Mouse (Mus musculus) forelimb bud, embryonic 11.5 days (tissue): ENCODE results near the gene Smoc1.
A peak's percentile ranks its signal among the peaks of the same experiment; 100 is the strongest.

Experiments
- DNase-seq: peaks from one replicate; pipeline ENCODE4 v3.0.0-alpha.2; 2012; ENCODE audit warnings: low read depth, low spot score

The Smoc1 gene

DNA sequence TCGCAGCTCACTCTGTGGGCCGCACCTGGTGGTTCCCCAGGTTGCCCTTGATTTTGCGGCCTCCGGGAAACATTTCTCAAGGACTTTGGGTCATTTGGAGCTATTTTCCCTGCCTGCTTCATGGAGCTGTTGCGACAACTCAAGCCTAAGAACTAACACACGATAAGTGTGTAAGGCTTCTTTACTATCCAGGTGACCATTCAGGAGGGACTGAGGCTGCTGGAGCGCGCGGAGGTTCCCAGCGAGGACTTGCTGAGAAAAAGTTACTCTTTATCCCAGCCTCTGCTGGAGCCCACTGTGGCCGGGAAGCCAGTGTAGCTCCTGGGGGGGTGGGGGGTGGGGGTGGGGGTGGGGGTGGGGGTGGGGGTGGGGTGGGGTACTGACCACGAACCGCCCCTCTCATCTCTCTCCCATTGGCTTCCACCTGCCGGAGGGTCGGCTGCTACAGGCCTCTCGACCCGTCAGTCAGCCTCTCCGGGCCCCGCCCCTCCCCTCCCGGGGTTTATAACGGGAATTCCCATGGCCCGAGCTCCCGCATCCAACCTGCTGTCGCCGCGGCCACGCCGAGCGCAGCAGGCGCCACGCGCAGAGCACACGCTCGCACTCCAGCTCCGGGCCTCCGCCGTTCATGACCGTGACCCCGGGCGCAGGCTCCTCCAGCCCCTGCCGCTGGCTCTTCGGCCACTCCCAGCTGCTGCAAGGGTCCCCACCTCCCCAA lies at the start of gene Smoc1:
Smoc1 (plus strand) TSS at position 532 of the 718 bp plus-strand sequence.
- peak; percentile 75 for DNase-seq

DNA sequence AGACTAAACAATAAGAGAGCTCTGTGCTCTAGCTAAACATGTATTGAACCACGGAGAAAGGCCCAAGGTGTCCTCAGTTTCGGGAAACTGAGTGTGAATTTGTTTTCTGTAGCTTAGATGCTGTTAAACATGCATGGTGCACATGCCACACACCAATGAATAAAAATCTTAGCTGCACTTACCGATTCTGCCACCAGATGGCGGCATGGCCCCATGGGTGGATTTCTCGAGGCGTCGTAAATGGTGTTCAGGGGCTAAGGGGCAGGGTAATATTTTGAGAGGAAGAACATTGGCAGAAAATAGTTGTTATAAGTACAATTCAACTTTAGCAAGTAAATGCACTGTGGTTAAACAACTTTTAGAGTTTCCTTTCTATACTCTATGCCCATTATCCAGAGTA lies 44.3 kb upstream of the Smoc1 start:
- DNase-seq = peak; percentile 78

DNA sequence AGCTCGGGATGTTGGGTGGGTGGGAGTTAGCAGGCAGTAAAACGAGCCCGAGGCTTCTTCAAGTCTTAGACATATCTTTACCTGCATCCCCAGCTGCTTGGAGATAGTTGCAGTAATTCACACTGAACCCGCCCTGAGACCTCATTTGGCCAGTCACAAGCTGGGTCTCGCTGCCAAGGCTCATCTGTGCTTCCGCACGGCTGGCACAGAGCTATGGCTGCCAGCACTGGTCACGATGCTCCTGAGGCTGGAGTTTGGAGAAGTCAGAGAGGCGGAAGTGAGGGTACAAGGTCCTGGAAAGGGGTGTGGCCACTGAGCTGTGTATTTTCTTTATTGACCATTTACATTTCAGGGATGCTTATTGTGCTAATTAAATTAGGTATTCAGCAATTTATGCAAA lies 42.9 kb upstream of the Smoc1 start:
- DNase-seq = no peak

DNA sequence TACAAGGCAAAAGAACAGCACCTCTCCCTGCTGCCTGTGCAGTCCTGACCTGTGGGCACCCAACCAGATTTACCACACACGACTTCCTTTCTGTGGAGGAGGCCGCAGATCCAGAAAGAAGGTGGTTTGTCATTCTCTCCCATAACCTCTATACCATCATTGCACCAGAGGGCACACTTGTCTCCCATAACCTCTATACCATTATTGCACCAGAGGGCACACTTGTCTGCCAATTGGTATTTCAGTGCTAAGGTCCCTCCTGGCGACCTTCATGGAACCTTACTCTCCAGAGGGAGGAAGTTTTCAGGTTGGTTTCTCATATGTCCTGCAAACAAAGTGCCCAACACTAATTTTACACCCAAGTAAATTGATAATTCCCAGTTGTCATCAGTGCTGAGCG lies 40.0 kb upstream of the Smoc1 start:
- no peak for DNase-seq

DNA sequence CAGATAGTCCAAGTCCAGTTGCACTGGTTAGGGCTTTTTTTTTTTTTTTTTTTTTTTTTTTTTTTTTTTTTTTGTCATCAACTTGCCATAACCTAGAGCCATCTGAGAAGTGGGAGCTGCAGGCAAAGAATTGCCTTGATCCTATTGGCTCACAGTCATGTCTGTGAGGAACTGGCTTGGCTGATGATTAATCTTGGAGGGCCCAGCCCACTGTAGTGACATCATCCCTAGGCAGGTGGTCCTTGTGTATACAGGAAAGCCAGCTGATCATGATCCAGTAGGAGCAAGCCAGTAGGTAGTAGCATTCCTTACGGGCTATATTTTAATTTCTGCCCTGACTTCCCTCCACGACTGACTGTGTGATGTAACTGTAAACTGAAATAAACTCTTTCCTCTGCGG lies 38.3 kb upstream of the Smoc1 start:
- no peak for DNase-seq

DNA sequence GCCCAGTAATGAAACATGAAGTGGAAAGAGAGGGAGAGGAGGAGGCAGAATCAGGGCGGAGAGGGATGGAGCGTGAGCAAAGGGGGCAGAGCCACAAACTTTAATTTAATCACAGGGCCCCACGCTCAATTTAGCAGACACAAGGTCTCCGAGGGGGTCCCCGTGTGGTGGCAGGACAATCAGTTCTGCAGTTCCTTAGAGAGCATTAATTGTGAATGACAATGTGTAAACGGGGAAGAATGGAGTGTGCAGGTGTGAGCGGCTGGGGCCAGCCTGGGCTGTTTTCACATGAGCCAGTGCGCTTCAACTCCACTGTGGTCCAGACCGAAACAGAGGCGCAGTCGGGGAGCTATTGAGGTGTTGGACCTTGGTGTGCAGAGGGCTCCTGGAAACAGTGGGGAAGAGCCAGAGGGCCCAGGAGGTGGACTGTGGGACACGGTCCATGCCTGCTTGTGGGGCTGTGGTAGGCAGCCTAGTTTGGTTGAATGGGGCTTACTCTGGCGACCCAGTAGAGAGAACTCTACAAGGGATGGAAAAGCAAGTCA lies 35.6 kb upstream of the Smoc1 start:
- no peak for DNase-seq

DNA sequence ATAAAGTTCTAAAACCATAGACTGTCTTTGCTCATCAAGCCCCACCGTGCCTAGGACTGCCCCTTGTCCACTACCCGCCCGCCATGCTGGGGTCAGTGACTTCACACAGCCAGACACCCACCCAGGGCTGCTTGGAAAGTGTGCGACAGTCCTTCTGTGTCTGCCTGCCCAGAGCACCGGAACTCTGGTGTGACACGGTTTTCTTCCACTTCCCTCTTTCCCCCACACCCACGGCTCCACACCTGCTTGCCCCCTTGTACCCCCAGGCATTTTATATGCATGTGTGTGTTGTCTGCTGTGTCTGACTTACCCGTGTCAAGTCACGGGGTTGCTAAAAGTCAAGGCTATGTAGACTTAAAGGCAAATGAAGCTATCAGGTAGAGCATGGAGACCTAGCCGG lies 34.8 kb upstream of the Smoc1 start:
- DNase-seq = no peak

DNA sequence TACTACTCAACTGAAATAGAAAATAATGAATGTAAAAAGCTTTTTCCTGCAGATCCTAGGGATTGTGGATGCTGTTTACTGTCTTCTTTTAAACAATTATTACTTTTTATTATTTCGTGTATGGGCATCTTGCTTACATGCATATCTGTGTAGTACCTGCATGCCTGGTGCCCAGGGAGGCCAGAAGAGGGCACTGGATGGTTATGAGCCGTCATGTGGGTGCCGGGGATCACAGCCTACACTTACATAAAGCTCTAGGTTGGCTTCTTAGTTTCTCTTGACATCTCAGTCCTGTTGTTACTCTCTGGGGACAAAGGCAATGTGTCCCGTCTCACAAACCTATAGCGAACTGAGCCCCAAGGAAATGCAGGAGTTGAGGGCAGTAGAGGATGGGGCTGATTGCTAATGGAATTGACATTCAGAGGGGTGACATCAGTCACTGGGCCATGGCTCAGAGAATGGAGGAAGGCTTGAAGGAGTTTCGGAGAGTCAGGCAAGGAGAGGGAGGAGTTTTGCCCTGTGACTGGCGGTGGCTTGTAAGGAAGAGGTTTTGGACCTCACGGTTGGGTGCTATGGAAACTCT lies 34.0 kb upstream of the Smoc1 start:
- DNase-seq = no peak

DNA sequence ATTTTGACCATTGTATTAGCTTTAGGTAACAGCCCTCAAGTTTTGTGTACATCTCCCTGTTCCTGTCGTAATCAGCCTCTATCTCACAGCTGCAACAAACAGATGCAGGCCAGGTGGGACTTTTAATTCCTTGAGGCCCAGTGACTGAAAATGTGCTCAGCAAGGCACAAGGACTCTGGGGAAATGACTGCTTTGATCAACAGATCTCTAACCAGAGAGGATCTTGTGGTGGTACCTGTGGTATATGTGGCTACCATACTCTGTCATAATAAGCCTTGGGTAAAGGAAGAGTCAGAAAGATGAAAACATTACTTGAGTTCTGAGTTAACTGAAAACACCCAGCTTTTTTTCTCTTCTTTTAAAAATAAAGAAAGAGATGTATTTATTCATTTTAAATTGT lies 32.8 kb upstream of the Smoc1 start:
- no peak for DNase-seq

DNA sequence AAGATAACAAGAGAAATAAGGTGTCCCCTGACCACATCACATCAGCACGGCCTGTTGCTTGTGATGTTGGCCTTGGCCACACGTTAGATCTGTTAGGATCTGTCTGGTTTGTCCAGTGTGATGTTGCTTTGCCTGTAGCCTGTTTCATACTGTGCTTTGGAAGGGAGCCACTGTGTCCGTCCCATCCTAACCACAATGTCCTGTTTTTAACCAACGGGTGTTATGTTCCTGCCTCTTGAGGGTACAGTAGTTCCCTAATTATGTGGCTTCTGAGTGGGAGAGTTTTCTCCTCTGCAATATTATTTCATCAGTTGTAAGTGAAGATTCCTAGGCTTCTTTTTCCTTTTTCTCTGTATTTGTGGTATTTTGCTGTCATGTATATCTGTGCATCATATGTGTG lies 31.3 kb upstream of the Smoc1 start:
- DNase-seq = no peak

DNA sequence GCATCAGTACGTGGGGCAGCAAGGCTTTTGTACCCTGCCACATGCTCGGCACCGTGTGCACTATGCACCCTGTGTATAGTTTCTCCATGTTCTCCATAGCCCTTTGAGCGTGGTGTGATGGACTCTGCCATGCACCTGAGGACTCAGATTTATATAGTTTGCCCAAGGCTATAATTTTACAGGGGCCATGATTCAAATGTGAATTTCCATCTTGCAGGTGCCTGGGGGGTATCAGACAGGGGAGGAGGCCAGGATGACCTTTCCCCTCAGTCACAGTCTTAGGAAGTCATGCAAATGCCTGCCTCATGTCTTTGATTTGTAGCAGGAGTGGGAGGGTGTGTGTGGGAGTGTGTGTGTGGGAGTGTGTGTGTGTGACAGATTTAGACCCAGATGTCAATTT lies 29.0 kb upstream of the Smoc1 start:
- peak; percentile 27 for DNase-seq

DNA sequence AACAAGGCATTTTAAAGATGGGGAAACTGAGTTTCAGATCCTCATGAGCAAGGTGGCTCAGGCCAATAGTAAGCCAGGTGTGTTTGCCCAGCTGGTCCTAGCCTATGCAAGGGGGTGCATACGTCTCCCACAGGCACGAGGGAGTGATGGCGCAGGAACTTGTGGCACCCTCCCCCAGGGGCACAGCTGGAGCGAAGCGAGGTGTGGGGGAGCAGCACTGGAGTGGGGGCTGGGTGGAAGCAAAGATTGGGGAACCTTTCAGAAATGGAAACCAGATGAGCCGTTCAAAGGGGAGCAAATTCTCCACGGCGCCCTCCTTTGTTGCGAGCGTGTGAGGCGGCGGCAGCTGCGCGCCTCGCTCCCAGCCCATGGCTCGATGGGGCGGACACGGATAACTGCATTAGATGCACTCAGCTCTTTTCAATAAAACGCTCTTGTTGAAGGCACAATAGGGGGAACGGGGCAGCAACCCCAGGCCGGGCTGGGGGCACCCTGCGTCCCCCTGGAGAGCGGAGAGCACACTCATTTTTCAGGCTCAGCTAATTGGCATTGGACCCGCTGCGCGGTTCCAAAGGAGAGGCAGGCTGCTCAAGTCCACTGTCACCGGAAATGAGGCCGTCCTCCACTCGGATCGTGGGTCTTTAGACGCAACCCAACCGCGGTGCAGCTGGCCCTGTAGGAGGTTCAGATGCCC lies 27.9 kb upstream of the Smoc1 start:
- peak; percentile 57 for DNase-seq

DNA sequence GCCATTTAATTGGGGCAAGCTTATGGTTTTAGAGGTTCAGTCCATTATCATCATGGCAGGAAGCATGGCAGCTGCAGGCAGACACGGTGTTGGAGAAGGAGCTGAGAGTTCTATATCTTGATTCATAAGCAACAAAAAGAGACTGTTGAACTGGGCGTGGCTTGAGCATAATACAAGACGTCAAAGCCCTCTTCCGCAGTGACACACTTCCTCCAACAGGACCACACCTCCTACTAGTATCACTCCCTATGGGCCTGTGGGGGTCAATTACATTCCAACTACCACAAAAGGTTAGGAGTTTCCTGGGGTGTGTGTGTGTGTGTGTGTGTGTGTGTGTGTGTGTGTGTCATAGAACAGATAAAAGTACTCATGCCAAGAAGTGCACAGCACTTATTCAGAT lies 25.7 kb upstream of the Smoc1 start:
- no peak for DNase-seq

DNA sequence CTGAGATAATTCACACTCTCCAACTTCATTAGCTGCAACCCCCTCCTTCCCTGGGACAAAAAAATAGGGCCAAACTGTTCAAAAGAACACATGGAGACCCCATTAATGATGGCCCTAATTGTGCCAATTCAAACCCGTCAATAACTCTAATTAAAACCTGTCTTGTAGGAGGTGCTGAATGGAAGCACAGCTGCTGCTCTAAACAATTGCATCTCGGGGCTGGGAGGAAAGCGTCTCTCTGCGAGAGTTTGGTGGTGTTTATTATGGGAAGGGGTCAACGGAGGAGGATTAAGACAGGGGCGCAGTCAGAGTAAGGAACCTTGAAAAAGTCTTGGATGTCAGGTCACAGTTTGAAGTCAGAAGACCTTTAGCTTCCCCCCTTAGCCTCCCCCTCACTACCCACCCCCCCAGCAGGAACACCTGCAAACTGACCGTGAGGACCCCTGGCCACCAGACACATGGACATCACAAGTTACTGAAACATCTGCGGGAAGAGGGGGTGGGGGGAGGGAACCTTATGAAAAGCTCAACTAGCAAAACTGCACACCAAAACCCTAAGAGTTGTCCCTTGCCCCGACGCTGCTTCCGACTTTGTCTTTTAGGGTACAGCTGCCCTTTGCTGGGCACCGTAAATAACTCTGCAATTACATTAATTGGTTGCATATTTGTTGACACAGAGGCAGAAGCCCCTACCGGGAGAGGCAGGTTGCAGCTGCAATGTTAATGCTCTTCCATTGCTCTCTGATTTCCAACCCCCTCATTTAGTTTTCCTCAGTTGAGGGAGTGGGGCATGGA lies 23.6 kb upstream of the Smoc1 start:
- DNase-seq = peak; percentile 55

DNA sequence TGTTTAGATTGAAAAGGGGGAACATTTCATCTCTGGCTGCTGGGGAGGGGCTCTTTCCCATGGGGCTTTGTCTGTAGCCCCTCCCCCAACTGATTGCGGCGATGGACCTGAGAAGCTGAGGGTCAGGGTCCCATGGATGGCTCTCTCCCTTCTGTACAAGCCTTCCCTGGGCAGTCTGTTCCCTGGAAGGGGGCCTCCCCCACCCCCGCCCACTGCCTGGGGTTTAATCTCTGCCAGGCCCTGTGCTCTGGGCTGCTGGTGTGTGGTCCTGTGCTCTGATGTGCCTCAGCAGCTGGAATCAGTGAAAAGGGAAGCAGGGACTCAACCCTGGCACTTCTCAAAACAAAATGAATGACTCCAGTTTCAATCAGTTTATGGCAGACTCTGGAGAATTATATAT lies 16.8 kb upstream of the Smoc1 start:
- DNase-seq = peak; percentile 61

DNA sequence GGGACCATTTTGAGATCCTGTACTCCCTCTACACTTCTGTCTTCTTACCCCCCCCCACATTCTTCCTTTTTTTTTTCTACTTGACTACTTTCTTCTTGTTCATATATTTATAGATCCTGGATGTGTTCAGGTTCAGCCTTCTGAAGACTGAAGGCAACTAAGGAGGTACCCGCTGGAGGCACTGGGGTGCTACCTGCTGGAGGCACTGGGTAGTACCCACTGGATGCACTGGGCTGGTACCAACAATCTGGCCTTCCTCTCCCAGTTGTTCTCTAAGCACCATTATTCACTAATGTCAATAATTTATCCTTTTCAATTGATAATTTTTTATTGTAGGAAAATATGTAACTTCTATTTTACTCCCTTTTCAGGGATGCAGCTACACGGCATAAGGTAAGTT lies 14.6 kb upstream of the Smoc1 start:
- DNase-seq = no peak

DNA sequence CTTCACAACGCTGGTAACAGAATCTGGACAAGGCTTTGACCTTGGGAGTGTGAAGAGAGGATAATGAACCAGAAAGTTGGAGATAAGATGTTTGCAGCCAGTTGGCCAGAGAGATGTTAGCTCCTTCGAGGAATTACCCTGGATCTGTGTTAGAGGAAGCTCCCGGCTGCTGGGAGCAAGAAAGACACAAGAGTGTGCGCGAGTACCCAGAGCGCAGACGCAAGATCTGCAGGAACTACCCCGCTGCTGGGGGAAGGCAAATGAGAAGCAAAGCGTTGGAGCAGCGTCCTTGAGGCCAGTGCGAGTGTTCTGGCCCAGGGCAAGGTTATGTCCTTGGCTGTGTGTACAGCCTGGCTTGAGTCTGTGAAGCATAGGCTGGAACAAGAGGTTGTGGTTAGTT lies 13.1 kb upstream of the Smoc1 start:
- no peak for DNase-seq

DNA sequence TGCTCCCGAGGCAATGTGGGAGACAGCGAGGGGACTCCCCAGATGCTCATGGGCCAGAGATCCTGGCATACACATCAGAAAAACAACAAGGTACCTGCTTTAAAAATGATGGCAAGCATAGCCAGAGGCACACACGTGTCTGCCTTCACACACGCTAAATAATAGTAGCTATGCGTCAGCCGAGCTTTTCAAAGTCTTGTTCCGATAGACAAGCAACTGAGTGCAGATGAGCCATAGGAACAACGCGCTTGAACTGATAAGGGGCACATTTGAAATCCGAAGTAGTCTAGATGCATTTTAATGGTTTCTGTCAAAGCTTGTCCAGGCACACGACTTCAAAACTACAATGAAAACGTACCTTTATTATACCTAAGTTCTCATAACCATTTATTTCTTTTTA lies 9.0 kb upstream of the Smoc1 start:
- DNase-seq = no peak

DNA sequence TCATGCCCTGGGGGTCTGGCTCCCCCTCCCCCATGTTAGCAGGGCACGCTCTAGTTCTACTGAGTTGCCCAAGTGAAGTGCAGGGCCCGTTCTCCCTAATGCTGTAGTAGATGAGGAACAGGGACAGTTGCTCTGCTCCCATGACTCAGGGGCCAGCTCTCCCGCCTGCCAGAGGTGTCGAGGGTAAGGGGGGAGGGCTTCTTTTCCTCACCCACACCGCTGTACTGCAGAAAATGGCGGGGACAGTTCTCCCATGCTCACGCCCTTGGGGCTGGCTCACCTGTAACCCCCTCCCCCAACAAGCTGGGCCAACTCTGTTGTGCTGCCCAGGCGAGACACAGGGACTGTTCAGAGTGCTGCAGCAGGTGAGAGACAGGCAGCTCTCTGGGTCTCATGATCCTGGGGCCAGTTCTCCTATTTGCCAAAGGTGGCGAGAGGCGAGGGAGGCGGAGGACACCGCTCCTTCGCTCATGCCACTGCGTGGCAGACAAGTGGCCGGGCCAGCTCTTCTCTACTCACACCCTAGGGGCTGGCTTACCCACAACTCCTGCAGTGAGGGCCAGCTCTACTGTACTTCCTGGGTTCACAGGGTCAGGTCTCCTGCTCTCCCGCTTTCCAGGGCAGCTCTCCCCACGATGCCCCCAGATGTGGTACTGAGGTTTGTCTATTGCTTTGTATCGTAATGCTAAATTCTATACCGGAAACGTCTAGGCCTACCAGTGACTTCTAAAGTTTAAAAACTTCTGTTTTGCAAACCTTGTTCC lies 7.9 kb upstream of the Smoc1 start:
- no peak for DNase-seq

DNA sequence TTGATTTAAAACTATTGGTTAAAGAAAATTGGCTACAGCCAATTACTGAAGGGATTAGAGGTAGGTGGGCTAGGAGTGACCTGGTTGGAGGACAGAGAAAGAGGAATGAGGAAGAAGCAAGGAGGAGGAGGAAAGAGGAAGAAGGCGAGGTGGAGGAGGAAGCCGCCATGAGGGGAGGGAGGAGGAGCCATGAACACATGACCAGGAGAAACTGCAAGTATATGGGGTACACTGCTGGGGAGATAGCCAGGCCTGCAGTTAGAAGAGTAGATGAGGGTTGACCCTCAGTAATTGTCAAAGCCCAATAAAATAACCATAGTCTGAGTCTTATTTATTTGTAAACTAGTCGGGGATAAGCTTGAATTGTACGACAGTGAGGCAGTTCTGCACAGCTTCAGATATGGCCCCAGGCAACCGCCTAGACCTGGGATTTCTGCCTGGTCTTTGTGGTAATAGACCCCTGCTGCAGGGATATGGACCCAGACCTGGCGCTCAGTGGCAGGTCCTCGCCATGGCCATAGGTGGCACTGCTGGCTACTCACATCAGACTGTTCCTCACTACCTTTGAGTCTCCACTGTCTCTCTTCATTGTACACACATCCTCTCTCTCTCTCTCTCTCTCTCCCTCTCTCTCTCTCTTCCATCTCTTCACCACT lies 7.2 kb upstream of the Smoc1 start:
- DNase-seq = no peak

DNA sequence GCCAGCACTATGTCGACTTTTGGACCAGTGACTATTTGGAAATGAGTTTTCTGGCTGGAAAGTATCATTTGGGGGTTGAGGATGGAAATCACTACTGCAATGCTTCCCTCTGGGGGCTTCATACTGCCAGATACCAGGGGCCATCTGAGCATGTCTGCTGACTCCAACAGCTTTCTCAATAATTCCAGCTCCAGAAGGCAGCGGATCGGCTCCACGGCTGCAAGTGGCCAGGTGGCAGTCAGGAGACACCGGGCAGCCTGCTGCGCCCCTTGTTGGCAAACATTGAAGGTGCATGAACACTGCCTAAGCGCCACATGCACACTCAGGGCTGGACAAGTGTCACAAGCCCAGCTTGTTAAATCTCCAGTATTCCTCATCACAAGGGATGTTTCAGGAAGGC lies 2.2 kb upstream of the Smoc1 start:
- no peak for DNase-seq
